Mouse (Mus musculus) heart, adult 11 months (tissue): ENCODE results near the gene Kazald1.
"Not testable (repeated sequence)": the region's sequence is repeated elsewhere in the genome, so short reads cannot be mapped to it uniquely, and the experiment has no call there.

ENCODE experiments used
- DNase-seq: peaks from one replicate; pipeline ENCODE4 v3.0.0; 2022

Gene Kazald1

GRCm38 (mm10) chr19:45074580-45075322, at the start of gene Kazald1:
Gene Kazald1 (plus strand): TSS chr19:45075241.
- peak; percentile 99 for DNase-seq

- DNase-seq, result peak; percentile 93
These were observed 49.0 kb upstream of the Kazald1 start for GRCm38 (mm10) chr19:45025937-45026568.

- DNase-seq, result peak; percentile 96
These were observed 47.9 kb upstream of the Kazald1 start for GRCm38 (mm10) chr19:45026958-45027670.

GRCm38 (mm10) chr19:45027848-45028247, 47.2 kb upstream of the Kazald1 start:
- peak; percentile 97 for DNase-seq

- no peak for DNase-seq
These were observed 46.3 kb upstream of the Kazald1 start for GRCm38 (mm10) chr19:45028746-45029145.

GRCm38 (mm10) chr19:45029571-45029970, 45.5 kb upstream of the Kazald1 start:
- DNase-seq, result peak; percentile 92

- peak; percentile 97 for DNase-seq
These were observed 44.9 kb upstream of the Kazald1 start for GRCm38 (mm10) chr19:45030111-45030510.

- peak; percentile 97 for DNase-seq
These were observed 44.0 kb upstream of the Kazald1 start for GRCm38 (mm10) chr19:45030746-45031693.

GRCm38 (mm10) chr19:45031780-45032179, 43.3 kb upstream of the Kazald1 start:
- DNase-seq, result peak; percentile 97

- peak; percentile 94 for DNase-seq
These were observed 42.3 kb upstream of the Kazald1 start for GRCm38 (mm10) chr19:45032570-45033332.

- DNase-seq, result no peak
These were observed 38.2 kb upstream of the Kazald1 start for GRCm38 (mm10) chr19:45036867-45037266.

GRCm38 (mm10) chr19:45038198-45038597, 36.8 kb upstream of the Kazald1 start:
- not testable (repeated sequence) for DNase-seq

GRCm38 (mm10) chr19:45040214-45040613, 34.8 kb upstream of the Kazald1 start:
- DNase-seq, result peak; percentile 86

GRCm38 (mm10) chr19:45044389-45044927, 30.6 kb upstream of the Kazald1 start:
- peak; percentile 89 for DNase-seq

GRCm38 (mm10) chr19:45045236-45045635, 29.8 kb upstream of the Kazald1 start:
- DNase-seq, result peak; percentile 93

GRCm38 (mm10) chr19:45045651-45046050, 29.4 kb upstream of the Kazald1 start, which contains the start of gene Pdzd7:
Gene Pdzd7 (minus strand): TSS chr19:45045717.
- DNase-seq, result peak; percentile 91

GRCm38 (mm10) chr19:45046523-45047321, 28.3 kb upstream of the Kazald1 start:
- peak; percentile 99 for DNase-seq

GRCm38 (mm10) chr19:45047417-45047934, 27.6 kb upstream of the Kazald1 start, which contains the start of gene Sfxn3:
Gene Sfxn3 (plus strand): TSS chr19:45047503.
- DNase-seq, result peak; percentile 100

- peak; percentile 98 for DNase-seq
These were observed 27.0 kb upstream of the Kazald1 start for GRCm38 (mm10) chr19:45047935-45048643.
